Mouse (Mus musculus): ENCODE measurements around the gene Esyt2. TPM values are rescaled to one million over a fixed set of nuclear protein-coding genes. Genes with fewer than 3 reads are reported as not detected.
A peak's percentile ranks its signal among the peaks of the same experiment; 100 is the strongest.

Esyt2 gene
- polyA plus RNA-seq, 3 experiments from 2014 or later, result 42.0 to 63.3 (median 61.0) TPM

GRCm38 (mm10) chr12:116281427-116282281 is 658 bp downstream of the Esyt2 start:
- ATAC-seq, result peak; percentile 26

DNA sequence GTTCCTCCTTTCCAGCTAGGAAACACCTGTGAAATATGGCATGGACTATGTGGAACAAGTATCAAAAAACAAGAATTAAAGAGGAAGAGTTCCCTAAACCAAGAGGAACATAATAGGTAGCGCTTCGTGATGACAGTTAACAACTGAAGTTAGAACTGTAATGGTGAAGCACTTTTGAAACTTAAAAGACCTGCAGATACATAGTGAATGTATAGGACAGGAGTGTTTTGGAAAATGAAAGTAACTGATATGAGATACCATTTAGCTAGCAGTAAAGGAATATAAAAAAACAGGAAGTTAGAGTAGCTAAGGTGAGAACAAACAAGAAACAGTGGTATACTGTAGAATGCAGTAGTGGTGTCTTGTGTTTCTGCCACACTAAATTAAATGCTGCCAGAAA is 1.9 kb downstream of the Esyt2 start:
- peak; percentile 39 for ATAC-seq

- ATAC-seq, result no peak
These were observed 2.5 kb downstream of the Esyt2 start for GRCm38 (mm10) chr12:116283511-116283910.

- peak; percentile 61 for ATAC-seq
These were observed 12.2 kb downstream of the Esyt2 start for GRCm38 (mm10) chr12:116293185-116293584.

DNA sequence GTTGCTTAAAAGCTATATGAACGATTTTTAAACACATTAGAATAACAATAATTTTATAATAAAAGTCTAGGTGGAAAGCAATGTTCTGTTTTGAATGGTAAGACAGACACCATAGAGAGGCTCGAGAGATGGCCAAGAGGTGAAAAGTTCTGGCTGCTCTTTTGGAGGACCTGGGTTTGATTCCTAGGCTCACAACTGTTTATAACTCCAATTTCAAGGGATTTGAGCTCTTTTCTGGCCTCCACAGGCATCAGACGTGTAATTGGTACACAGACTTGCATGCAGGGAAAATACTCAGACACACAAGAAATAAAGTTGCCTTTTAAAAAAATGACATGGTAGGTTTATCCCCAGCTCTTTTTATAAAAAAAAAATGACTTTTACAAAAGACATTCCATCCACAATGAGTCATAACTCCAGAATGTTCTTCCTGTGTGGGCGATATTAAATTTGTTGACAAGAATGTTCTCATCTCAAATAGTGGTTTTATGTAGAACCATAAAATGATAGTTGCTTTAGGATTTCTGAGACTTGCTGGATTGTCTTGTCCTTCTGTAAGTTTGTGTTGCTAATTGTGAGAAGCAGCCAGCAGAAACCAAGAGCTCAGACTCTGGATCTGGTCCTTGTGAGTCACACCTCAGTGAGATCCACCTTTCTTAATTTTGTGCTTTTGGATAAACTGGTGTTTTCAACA is 12.8 kb downstream of the Esyt2 start:
- peak; percentile 43 for ATAC-seq

DNA sequence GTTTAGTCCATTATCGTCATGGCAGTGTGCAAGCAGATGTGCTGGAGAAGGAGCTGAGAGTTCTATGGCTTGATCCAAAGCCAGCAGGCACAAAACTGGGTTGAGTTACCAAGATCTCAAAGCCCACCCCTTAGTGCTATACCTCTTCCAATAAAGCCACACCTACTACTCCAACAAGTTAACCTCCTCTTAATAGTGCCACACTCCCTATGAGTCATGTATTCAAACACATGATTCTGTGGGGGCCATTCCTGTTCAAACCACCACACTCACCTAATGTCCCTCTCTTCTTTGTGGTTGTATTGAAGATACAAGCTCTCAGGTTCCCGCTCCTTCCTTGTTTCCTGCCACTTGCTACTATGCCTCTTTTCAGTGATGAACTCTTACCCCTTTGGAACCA is 18.9 kb downstream of the Esyt2 start:
- ATAC-seq, result no peak

- ATAC-seq, result no peak
These were observed 21.2 kb downstream of the Esyt2 start for GRCm38 (mm10) chr12:116302181-116302580.

DNA sequence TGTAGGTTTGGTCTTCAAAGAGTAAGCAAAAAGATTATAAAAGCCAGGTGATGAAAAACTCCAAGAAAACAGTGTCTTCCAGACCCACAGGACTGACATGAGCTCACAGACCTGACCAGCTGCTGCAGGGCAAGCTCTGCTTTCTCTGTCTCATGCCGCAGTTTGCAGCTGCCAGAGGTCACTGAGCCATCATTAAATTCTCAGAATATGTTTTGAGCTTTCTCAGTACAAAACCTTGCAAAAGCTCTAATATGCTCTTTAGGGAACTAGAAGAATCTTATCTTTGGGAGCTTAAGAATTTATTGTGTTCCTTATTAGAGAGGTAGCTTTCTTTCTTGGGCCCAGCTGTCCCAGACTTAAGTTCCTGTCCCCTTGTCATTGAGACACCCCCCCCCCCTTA is 25.0 kb downstream of the Esyt2 start:
- no peak for ATAC-seq

GRCm38 (mm10) chr12:116307870-116308269 is 26.9 kb downstream of the Esyt2 start:
- ATAC-seq, result no peak

- ATAC-seq, result no peak
These were observed 27.6 kb downstream of the Esyt2 start for GRCm38 (mm10) chr12:116308612-116309011.

DNA sequence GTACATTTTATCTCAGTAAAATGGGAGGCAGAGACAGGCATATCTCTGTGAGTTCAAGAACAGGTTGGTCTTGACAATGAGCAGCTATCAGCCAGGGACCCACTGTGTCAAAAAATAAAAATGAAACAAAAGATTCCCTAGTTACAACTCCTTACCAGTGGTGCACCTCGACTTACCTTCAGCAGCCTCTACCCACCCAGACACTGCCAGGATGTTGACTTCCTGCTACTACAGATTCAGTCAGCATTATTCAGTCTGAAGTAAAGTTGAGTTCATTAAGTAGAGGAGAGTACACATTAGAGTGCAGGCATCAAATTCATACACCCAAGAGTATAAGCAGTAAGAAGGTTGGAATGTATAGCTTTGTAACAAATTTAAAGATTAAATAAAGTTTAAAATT is 32.8 kb downstream of the Esyt2 start:
- ATAC-seq, result peak; percentile 69

GRCm38 (mm10) chr12:116315498-116315897 is 34.5 kb downstream of the Esyt2 start:
- peak; percentile 70 for ATAC-seq

DNA sequence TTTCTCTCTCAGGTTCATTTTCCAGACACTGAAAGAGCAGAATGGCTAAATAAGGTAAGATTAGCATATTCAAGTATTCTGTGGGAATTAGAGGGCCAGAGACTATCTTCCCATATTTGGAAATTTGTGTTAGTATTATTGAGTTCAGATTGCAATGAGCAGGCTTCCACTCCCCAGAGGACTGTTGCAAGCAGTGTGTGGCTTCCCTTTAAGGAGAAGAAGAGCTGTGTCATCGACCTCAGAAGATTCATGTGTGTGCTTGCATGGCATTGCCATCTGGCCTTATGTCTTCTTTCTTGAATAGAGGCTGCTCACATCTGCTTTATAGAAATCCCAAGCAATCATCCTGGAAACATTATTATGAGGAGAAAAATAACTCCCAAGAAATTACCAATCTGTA is 36.8 kb downstream of the Esyt2 start:
- ATAC-seq, result no peak

DNA sequence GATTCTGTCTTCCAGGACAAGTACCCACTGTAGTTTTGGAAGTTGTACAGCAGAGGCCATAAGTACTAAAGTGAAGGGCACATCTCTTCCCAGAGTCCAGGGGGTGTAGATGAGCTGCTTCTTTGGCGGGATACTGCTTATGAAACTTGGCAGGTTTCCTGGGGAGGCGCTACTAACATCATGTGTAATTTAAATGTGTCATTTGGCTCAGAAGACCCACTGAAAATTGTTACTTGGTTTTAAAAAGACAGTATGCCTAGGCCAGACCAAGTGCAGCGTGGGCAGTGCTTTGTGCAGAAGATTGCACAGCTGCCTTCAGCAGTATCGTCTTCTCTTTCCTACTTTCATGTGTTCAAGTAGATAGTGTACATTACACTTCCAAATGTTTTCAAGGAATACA is 44.5 kb downstream of the Esyt2 start:
- no peak for ATAC-seq

- no peak for ATAC-seq
These were observed 45.2 kb downstream of the Esyt2 start for GRCm38 (mm10) chr12:116326159-116326558.

DNA sequence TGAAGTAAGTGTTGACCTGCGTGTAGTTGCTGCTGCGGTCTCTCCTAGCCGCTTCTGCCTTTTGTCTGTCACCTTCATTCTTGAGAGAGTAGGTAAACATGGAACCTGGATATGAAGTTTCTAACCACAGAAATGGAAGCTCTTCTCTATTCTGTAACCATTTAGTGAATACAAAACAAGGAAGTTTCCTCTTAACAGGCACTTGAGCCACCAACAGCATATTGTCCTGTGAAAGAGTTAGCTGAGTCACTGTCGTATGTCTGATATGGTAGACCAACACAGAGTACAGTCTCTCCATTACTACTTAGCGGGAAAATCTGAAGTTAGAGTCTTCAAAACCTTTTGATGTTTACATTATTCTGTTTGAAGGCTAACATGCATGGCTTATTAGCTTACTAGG is 53.3 kb downstream of the Esyt2 start:
- ATAC-seq, result no peak

- ATAC-seq, result no peak
These were observed 59.2 kb downstream of the Esyt2 start for GRCm38 (mm10) chr12:116340160-116340559.

GRCm38 (mm10) chr12:116348755-116349286 is 67.8 kb downstream of the Esyt2 start:
- ATAC-seq, result no peak

DNA sequence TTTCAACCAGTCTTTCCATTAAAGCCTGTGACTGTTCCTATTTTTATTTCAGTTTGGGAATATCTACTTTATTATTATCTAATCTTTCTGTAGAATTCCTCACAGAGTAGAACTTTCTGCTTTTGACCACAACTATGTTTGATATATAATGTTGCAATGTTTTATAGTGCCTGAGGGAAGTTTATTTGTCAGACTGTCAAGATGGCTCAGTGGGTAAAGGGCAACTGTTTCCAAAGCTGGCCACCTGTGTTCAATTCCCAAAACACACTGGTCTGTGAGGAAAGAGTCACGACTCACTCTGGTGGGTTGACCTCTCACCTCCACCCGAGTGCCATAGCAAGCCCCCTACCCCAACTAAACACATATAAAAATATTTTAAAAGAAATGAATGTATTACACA is 68.4 kb downstream of the Esyt2 start:
- ATAC-seq, result no peak

DNA sequence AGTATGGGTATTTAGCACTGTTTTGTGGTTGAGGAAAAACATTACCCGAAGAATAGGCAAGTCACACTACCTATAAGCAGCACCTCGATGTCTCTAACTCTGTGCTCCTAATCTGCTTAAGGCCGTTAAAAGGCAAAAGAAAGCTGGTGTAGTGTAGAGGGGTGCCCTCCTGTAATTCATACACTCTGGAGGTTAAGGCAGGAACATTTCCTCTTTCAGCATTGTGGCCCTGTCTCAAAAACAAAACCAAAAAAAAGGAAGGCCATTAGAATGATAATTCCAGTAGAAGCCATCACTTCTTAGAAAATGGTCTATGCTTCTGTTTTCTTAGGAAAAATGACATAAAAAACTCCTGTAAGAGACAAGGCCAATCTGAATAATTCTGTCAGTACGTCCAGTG is 70.0 kb downstream of the Esyt2 start:
- ATAC-seq, result no peak

- no peak for ATAC-seq
These were observed 71.4 kb downstream of the Esyt2 start for GRCm38 (mm10) chr12:116352404-116352803.

GRCm38 (mm10) chr12:116354694-116355093 is 73.7 kb downstream of the Esyt2 start:
- ATAC-seq, result no peak

GRCm38 (mm10) chr12:116362091-116362490 is 81.1 kb downstream of the Esyt2 start:
- ATAC-seq, result no peak

DNA sequence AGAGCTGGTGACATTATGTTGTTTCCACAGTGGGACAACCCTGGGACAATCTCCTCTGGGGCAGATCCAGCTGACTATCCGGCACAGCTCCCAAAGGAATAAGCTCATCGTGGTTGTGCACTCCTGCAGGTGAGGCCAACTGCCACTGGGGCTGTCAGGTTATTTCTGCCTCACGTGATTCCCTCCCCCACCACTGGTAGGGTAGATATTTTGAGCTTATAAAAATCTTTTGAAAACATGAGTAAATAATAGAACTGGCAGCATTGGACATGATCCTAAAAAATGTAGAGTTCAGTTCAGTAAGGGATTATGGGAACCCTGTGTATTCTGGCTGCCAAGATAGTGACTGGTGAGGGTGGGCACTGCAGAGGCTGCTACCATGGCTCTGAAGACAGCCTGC is 85.9 kb downstream of the Esyt2 start:
- no peak for ATAC-seq
